Mouse (Mus musculus) lung, postnatal 0 days (tissue): Measurements from ENCODE around the gene Znrf1.

ENCODE experiments used
- CTCF ChIP-seq: IDR thresholded peaks from 2 replicates; pipeline ENCODE4 v1.5.1; 2016; ENCODE audit warnings: antibody characterized with exemption, mild to moderate bottlenecking
- EP300 ChIP-seq: IDR thresholded peaks from 2 replicates; pipeline ENCODE4 v1.6.1; 2016; ENCODE audit warnings: antibody characterized with exemption, mild to moderate bottlenecking, control low read depth

DNA sequence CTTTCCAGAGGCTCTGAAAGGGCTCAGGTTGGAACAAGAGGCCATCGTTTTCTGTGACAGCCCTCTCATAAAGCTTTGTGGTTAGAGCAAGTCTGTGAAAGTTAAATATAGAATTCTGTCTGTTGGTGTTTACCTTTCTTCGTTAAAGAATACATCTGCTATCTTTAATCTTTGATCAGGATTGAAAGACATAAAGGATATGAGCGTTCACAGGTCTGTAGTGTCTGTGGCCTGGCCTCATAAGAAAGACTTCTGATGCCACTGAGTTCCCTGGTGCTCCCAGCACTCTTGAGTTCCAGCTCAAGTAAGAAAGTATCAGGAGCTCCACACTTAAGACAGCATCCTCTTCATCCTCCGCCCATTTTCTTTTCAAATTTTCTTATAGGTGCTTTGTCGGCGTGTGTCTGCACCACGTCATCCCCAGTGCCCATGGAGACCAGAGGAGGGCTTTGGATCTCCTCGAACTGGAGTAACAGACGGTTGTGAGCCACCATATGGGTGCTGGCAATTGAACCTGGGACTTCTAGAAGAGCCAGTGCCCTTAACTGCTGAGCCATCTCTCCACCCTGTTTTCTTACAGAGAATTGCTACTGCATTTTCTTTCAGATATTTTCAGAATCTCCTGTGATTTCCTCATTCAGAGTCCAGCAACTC is 42.1 kb downstream of the Znrf1 start:
- no peak for TF ChIP-seq CTCF
- TF ChIP-seq EP300: no peak
